Mouse (Mus musculus) megakaryocyte, embryonic 14.5 days (primary cell): ENCODE measurements around the gene Rnf152.

ENCODE experiments used
- FLI1 ChIP-seq: IDR thresholded peaks from 2 replicates; pipeline ENCODE4 v1.6.1; 2012; ENCODE audit warnings: low read length, inconsistent platforms, mixed read lengths
- GATA1 ChIP-seq: IDR thresholded peaks from 3 replicates; pipeline ENCODE4 v1.6.1; 2012; ENCODE audit warnings: mixed read lengths, low read length, inconsistent platforms, borderline replicate concordance

DNA sequence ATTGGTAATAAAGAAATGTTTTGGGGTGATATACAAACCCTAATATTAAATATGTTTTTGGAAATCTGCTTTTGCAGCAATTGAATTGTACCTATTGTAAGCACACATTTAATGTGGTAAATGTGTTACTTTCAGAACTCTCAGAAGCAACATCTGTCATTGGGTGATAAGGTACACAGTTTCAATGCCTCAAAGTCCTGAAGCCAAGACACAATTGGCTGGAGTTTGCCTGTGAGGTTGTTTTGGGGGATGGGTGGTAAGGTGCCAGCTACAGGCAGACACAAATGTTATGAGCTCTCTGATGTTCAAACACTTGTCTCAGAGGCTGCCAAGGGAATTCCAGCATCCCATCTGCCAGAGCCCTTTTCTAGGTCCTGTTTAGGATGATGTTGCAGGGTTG lies 116.3 kb downstream of the Rnf152 start:
- no peak for TF ChIP-seq FLI1
- no peak for TF ChIP-seq GATA1
